Mouse (Mus musculus) embryonic facial prominence, embryonic 15.5 days (tissue): ENCODE results near the gene Dgke. TPM values are rescaled to one million over a fixed set of nuclear protein-coding genes. Genes with fewer than 3 reads are reported as not detected.

ENCODE experiments used
- ATAC-seq: fragments of 200-750 bp; cut with Nextera tagmentation; 2 replicates; pipeline ENCODE4 v1.8.0; 2017; ENCODE audit warnings: low read depth, moderate TSS enrichment; ENCODE audit not compliant: insufficient number of reproducible peaks, low FRiP score, low TSS enrichment
- H3K27ac ChIP-seq: fragments of 300-500 bp; sonication (generic); replicated peaks from 2 replicates; pipeline ENCODE4 v1.5.1; 2015; ENCODE audit warnings: mild to moderate bottlenecking, inconsistent platforms
- H3K27me3 ChIP-seq: fragments of 300-500 bp; sonication (generic); 2 replicates; pipeline ENCODE4 v1.6.1; 2015; ENCODE audit warnings: inconsistent platforms
- H3K36me3 ChIP-seq: fragments of 300-500 bp; sonication (generic); 2 replicates; pipeline ENCODE4 v1.6.1; 2015; ENCODE audit warnings: mild to moderate bottlenecking, inconsistent platforms
- H3K4me1 ChIP-seq: fragments of 300-500 bp; sonication (generic); 2 replicates; pipeline ENCODE4 v1.6.1; 2015; ENCODE audit warnings: inconsistent platforms
- H3K4me2 ChIP-seq: fragments of 300-500 bp; sonication (generic); replicated peaks from 2 replicates; pipeline ENCODE4 v1.6.1; 2015; ENCODE audit warnings: mild to moderate bottlenecking, inconsistent platforms
- H3K4me3 ChIP-seq: fragments of 300-500 bp; sonication (generic); replicated peaks from 2 replicates; pipeline ENCODE4 v1.5.1; 2015; ENCODE audit warnings: mild to moderate bottlenecking, inconsistent platforms
- H3K9ac ChIP-seq: fragments of 300-500 bp; sonication (generic); 2 replicates; pipeline ENCODE4 v1.6.1; 2015; ENCODE audit warnings: inconsistent platforms
- H3K9me3 ChIP-seq: fragments of 300-500 bp; sonication (generic); replicated peaks from 2 replicates; pipeline ENCODE4 v1.6.1; 2016; ENCODE audit warnings: inconsistent platforms
- WGBS: fragments of 180-500 bp; shearing (Covaris S2); methylation state at CpG from one replicate; pipeline ENCODE4 v1.1.7; 2015; 5-methylcytosine and 5-hydroxymethylcytosine counted together
- polyA plus RNA-seq: library from polyadenylated mRNA; unstranded; fragments of >200 nt; fragmentation: Nextera tagmentation; extraction: Ambion mirVana; gene quantifications from 2 replicates; pipeline ENCODE4 v1.2.1, GENCODE M21; 2015

Dgke gene
- polyA plus RNA-seq, 1 experiment from 2014 or later: 4.0 TPM

- WGBS: 54% methylated on average over 19 of the region's 19 CpGs
- Histone ChIP-seq H3K27ac (no peak overlapping the region), H3K27me3 (no peaks in the 10 kb centered on the region), H3K4me1 (no peaks in the 10 kb centered on the region), H3K9ac (no peak overlapping the region), H3K9me3 (no peaks in the 10 kb centered on the region), H3K4me3 (no peak overlapping the region), H3K4me2 (no peak overlapping the region), H3K36me3 (no peaks in the 10 kb centered on the region)
- no peak for ATAC-seq
These were observed 8.2 kb upstream of the Dgke start for GRCm38 (mm10) chr11:89074783-89075413.

DNA sequence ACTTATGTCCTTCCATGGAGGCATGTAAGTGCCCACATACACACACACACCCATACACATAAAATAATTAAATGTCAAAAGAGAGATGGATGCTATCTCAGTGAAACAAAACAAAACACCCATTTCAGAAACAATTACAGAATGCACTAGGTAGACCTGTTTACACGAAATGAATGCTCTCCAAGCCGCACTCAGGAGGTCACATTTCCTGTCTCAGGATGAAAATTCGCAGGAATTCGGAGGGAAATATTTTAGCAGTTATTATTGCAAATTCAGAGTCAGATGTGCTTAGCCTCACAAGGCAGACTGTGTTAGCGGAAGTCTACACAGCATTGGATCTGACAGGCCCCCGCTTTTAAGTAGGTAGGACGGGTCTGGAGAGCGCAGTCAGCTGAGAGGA, 6.9 kb upstream of the Dgke start, which contains the start of gene Gm525:
Gene Gm525, plus strand, starts transcription at position 301 of the 400 bp plus-strand sequence.
- no peak for ATAC-seq
- Histone ChIP-seq H3K4me1 (no peaks in the 10 kb centered on the region), H3K27ac (no peak within 1 kb of the TSS), H3K9me3 (no peaks in the 10 kb centered on the region), H3K4me2 (no peak within 1 kb of the TSS), H3K27me3 (no peaks in the 10 kb centered on the region), H3K9ac (no peak within 1 kb of the TSS), H3K36me3 (no peaks in the 10 kb centered on the region), H3K4me3 (no peak within 1 kb of the TSS)
- whole genome bisulfite sequencing: 70% methylated on average over 8 of the region's 8 CpGs

- H3K4me2 ChIP-seq: no peak overlapping the region
- ATAC-seq: no peak
- H3K27ac ChIP-seq: no peak overlapping the region
- no peak overlapping the region for H3K4me3 ChIP-seq
- H3K36me3 ChIP-seq: no peaks in the 10 kb centered on the region
- no peaks in the 10 kb centered on the region for H3K9me3 ChIP-seq
- H3K27me3 ChIP-seq: no peaks in the 10 kb centered on the region
- WGBS: 66% methylated on average over 5 of the region's 5 CpGs
- no peak overlapping the region for H3K9ac ChIP-seq
- H3K4me1 ChIP-seq: no peaks in the 10 kb centered on the region
These were observed 4.9 kb upstream of the Dgke start for GRCm38 (mm10) chr11:89071522-89071921.

DNA sequence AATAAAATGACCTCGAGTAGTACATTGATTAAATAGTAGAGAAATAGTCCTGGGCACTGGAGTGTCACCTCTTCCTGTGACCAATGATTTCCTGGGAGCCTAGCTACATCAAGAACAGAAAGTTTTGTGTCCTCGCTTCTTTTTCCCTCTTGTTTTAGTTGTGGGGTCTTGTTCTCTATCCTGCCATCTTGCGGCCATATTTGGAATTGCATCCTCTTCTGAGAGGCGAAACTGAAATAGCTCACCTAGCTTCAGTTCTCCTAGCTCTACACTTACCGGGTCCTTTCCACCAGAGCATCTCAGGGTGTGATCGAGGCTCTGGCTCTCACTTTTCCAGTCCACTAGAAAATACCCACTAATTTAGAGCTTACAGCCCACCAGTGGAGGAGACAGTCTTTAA, 2.7 kb upstream of the Dgke start:
- Histone ChIP-seq H3K4me2 (no peak overlapping the region), H3K9me3 (no peaks in the 10 kb centered on the region), H3K9ac (no peak overlapping the region), H3K4me3 (no peak overlapping the region), H3K36me3 (no peaks in the 10 kb centered on the region), H3K4me1 (no peaks in the 10 kb centered on the region), H3K27ac (no peak overlapping the region), H3K27me3 (no peaks in the 10 kb centered on the region)
- ATAC-seq: no peak
- 24% methylated on average over 6 of the region's 6 CpGs for WGBS

- 91% methylated on average over 14 of the region's 14 CpGs for WGBS
- no peaks in the 10 kb centered on the region for H3K36me3 ChIP-seq
- no peak overlapping the region for H3K27ac ChIP-seq
- H3K4me3 ChIP-seq: no peak overlapping the region
- H3K4me1 ChIP-seq: no peaks in the 10 kb centered on the region
- no peaks in the 10 kb centered on the region for H3K27me3 ChIP-seq
- H3K4me2 ChIP-seq: no peak overlapping the region
- no peak overlapping the region for H3K9ac ChIP-seq
- ATAC-seq: no peak
- H3K9me3 ChIP-seq: no peaks in the 10 kb centered on the region
These were observed 2.0 kb upstream of the Dgke start for GRCm38 (mm10) chr11:89068649-89069048.

DNA sequence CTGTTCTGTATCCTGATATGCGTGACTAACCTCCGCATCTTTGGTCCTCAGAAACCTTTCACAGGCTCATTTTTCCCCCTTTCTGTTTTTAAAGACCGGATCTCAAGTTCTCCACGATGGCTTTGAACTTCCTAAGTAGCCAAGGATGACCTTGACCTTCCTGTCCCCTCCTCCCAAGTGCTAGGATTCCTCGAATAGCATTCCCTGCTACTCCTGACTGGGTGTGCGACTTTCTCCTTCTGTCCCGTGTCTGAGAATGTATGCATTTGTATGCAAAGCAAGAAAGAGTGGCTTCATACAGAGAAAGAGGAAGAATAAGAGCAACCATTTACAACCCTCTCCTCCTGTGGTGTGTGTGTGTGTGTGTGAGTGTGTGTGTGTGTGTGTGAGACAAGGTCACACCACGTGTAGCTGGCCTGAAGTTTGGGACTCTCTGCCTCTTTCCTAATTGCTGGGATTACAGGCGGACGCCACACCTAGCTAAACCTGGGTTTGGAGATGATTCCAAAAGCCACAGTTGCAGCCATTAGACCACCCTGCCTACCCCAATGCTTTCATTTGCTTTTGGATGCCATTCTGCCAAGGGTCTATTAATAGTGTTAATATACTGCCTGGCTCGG, 1.3 kb upstream of the Dgke start:
- no peak overlapping the region for H3K9ac ChIP-seq
- H3K9me3 ChIP-seq: no peaks in the 10 kb centered on the region
- 53% methylated on average over 11 of the region's 11 CpGs for WGBS
- no peak overlapping the region for H3K27ac ChIP-seq
- no peaks in the 10 kb centered on the region for H3K36me3 ChIP-seq
- no peak for ATAC-seq
- no peak overlapping the region for H3K4me2 ChIP-seq
- no peaks in the 10 kb centered on the region for H3K4me1 ChIP-seq
- no peak overlapping the region for H3K4me3 ChIP-seq
- H3K27me3 ChIP-seq: no peaks in the 10 kb centered on the region

DNA sequence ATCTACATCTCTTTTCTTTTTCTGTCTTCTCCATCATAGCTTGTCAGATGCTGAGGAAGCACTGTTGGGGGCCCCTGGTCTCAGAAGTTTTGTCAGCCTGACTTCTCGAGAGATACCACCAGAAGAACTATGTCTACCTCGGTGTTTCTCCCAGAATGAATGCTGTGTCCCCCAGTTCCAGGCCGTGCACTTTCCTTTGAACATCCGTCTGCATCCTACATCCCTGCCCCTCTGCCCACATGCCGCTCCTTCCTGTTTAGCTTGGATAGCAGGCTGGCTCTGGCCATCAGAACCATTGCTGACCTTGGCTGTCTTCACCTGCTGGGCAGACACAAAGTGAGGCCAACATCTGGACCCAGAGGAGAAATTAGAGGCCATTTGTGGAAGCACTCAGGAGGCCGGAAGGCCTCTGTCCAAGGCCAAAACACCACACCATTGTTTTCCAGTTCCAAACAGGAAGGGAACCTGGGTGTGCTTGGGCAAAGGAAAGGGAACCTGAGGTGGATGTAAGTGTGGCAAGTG, 712 bp upstream of the Dgke start:
- ATAC-seq: no peak
- no peak overlapping the region for H3K4me3 ChIP-seq
- H3K4me2 ChIP-seq: no peak overlapping the region
- no peaks in the 10 kb centered on the region for H3K4me1 ChIP-seq
- H3K27ac ChIP-seq: no peak overlapping the region
- no peaks in the 10 kb centered on the region for H3K36me3 ChIP-seq
- H3K9ac ChIP-seq: no peak overlapping the region
- H3K27me3 ChIP-seq: no peaks in the 10 kb centered on the region
- H3K9me3 ChIP-seq: no peaks in the 10 kb centered on the region
- WGBS: 61% methylated on average over 6 of the region's 6 CpGs

GRCm38 (mm10) chr11:89066126-89066525, 524 bp downstream of the Dgke start:
- WGBS: 72% methylated on average over 6 of the region's 6 CpGs
- H3K4me1 ChIP-seq: no peaks in the 10 kb centered on the region
- H3K36me3 ChIP-seq: no peaks in the 10 kb centered on the region
- no peak overlapping the region for H3K4me2 ChIP-seq
- no peak for ATAC-seq
- H3K27ac ChIP-seq: no peak overlapping the region
- H3K9me3 ChIP-seq: no peaks in the 10 kb centered on the region
- H3K9ac ChIP-seq: no peak overlapping the region
- H3K4me3 ChIP-seq: no peak overlapping the region
- H3K27me3 ChIP-seq: no peaks in the 10 kb centered on the region

- H3K27ac ChIP-seq: no peak overlapping the region
- H3K27me3 ChIP-seq: no peaks in the 10 kb centered on the region
- no peak for ATAC-seq
- 0 out of 2 replicates have a peak, but pooled peaks cover 3% of the 10 kb centered on the region for H3K4me1 ChIP-seq
- no peak overlapping the region for H3K4me3 ChIP-seq
- H3K9ac ChIP-seq: no peak overlapping the region
- no peaks in the 10 kb centered on the region for H3K9me3 ChIP-seq
- 97% methylated on average over 3 of the region's 3 CpGs for WGBS
- no peaks in the 10 kb centered on the region for H3K36me3 ChIP-seq
- H3K4me2 ChIP-seq: no peak overlapping the region
These were observed 1.4 kb downstream of the Dgke start for GRCm38 (mm10) chr11:89065297-89065696.

DNA sequence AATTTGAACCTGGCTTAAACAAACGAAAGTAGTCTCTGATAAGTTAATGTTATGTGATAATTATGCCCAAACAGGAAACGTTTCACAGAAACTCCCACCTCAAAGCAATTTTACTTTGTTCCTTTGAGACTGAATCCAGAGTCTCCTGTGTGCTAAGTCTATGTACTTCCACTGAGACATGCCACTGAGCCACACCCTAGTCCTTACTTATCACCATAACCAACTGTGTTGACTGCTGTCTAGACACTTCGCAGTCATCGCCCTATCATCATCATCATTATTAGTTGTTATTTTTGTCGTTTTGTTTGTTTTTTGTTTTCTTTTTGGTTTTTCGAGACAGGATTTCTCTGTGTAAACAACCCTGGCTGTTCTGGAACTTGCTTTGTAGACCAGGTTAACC, 2.3 kb downstream of the Dgke start:
- WGBS: 76% methylated on average over 6 of the region's 6 CpGs
- peaks cover 10% of the 10 kb centered on the region for H3K4me1 ChIP-seq

DNA sequence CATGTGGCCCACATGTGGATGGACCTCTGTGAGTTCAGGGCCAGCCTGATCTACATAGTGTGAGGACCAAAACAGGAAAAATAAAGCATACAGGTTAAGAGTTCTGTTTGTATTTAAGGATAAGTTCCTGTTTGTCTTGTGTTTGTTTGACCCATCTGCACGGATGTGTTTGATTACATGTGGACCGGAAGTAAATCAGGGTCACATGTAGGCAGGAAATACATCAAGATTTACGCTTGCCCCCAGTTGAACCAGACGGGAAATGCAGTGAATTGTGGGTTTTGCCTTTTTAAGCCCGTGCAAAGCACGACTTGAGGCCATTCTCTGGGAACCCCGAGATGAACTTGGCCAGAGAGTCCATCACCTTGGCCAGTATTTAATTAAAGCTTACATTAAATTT, 5.3 kb downstream of the Dgke start:
- H3K9me3 ChIP-seq: no peaks in the 10 kb centered on the region
- no peak overlapping the region for H3K27ac ChIP-seq
- no peaks in the 10 kb centered on the region for H3K27me3 ChIP-seq
- no peak overlapping the region for H3K9ac ChIP-seq
- no peaks in the 10 kb centered on the region for H3K36me3 ChIP-seq
- H3K4me1 ChIP-seq: peaks cover 21% of the 10 kb centered on the region
- no peak overlapping the region for H3K4me2 ChIP-seq
- no peak overlapping the region for H3K4me3 ChIP-seq
- 66% methylated on average over 7 of the region's 7 CpGs for WGBS
- no peak for ATAC-seq

More for the DNA sequence above, 2.3 kb downstream of the Dgke start:
- no peak overlapping the region for H3K27ac ChIP-seq
- ATAC-seq: no peak
- H3K4me2 ChIP-seq: no peak overlapping the region
- no peak overlapping the region for H3K4me3 ChIP-seq
- H3K9me3 ChIP-seq: no peaks in the 10 kb centered on the region
- H3K9ac ChIP-seq: no peak overlapping the region
- no peaks in the 10 kb centered on the region for H3K36me3 ChIP-seq
- no peaks in the 10 kb centered on the region for H3K27me3 ChIP-seq
